Mouse (Mus musculus) lung, postnatal 0 days (tissue): ENCODE results near the gene 4933434E20Rik. TPM values are rescaled to one million over a fixed set of nuclear protein-coding genes. Genes with fewer than 3 reads are reported as not detected.

ENCODE experiments used
- ATAC-seq: fragments of 200-750 bp; cut with Nextera tagmentation; 2 replicates; pipeline ENCODE4 v1.8.0; 2017; ENCODE audit warnings: moderate library complexity
- DNase-seq: peaks from one replicate; pipeline ENCODE4 v3.0.0-alpha.2; 2016; ENCODE audit warnings: low spot score
- H3K27ac ChIP-seq: fragments of 300-500 bp; sonication (generic); 2 replicates; pipeline ENCODE4 v1.5.1; 2014; ENCODE audit warnings: antibody characterized with exemption, mild to moderate bottlenecking, low read length, mixed read lengths
- H3K27me3 ChIP-seq: fragments of 300-500 bp; sonication (generic); replicated peaks from 2 replicates; pipeline ENCODE4 v1.6.1; 2014; ENCODE audit warnings: low read length, mixed read lengths; ENCODE audit not compliant: insufficient read depth
- H3K36me3 ChIP-seq: fragments of 300-500 bp; sonication (generic); 2 replicates; pipeline ENCODE4 v1.6.1; 2014; ENCODE audit warnings: low read length, mixed read lengths; ENCODE audit not compliant: insufficient read depth
- H3K4me1 ChIP-seq: fragments of 300-500 bp; sonication (generic); 2 replicates; pipeline ENCODE4 v1.6.1; 2014; ENCODE audit warnings: antibody characterized with exemption, low read depth, low read length, mixed read lengths; ENCODE audit not compliant: insufficient read depth
- H3K4me2 ChIP-seq: fragments of 300-500 bp; sonication (generic); replicated peaks from 2 replicates; pipeline ENCODE4 v1.6.1; 2014; ENCODE audit warnings: low read depth, mild to moderate bottlenecking, low read length, moderate library complexity, mixed read lengths
- H3K4me3 ChIP-seq: fragments of 300-500 bp; sonication (generic); 2 replicates; pipeline ENCODE4 v1.5.1; 2014; ENCODE audit warnings: low read depth, low read length
- H3K9ac ChIP-seq: fragments of 300-500 bp; sonication (generic); replicated peaks from 2 replicates; pipeline ENCODE4 v1.6.1; 2014; ENCODE audit warnings: low read depth, mild to moderate bottlenecking
- H3K9me3 ChIP-seq: fragments of 300-500 bp; sonication (generic); 2 replicates; pipeline ENCODE4 v1.6.1; 2016; ENCODE audit warnings: low read length, mixed read lengths
- CTCF ChIP-seq: IDR thresholded peaks from 2 replicates; pipeline ENCODE4 v1.5.1; 2016; ENCODE audit warnings: antibody characterized with exemption, mild to moderate bottlenecking
- EP300 ChIP-seq: IDR thresholded peaks from 2 replicates; pipeline ENCODE4 v1.6.1; 2016; ENCODE audit warnings: antibody characterized with exemption, mild to moderate bottlenecking, control low read depth
- WGBS: fragments of 180-500 bp; shearing (Covaris S2); extraction: QIAGEN DNeasy Blood & Tissue Kit; methylation state at CpG from one replicate; pipeline ENCODE4 v1.1.7; 2014; 5-methylcytosine and 5-hydroxymethylcytosine counted together
- polyA plus RNA-seq: library from polyadenylated mRNA; unstranded; fragments of >200 nt; fragmentation: Nextera tagmentation; extraction: Ambion mirVana; gene quantifications from 2 replicates; pipeline ENCODE4 v1.2.1, GENCODE M21; 2015

The 4933434E20Rik gene
- polyA plus RNA-seq, 1 experiment from 2014 or later = 144 TPM

DNA sequence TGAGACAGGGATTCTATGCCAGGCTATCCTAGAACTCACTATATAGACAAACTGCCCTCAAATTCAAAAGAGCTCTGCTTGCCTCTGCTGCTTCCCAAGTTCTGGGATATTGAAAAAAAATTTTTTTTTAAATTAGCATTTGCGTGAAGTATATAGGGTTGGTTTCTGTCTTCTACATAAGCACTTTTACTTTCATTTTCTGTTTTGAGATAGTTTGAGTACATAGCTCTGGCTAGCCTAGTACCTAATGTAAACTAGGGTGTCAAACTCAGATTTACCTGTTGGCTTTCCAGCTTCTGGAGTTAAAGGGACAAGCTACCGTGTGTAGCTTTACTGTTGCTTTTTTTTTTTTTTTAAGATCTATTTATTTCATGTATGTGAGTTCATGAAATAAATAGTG lies 50.2 kb downstream of the 4933434E20Rik start:
- DNase-seq (no peak), ATAC-seq (0 out of 2 replicates have a peak, but pooled peaks have one; percentile 34)
- WGBS = 78% methylated on average over 2 of the region's 2 CpGs
- H3K4me1 ChIP-seq = no peaks in the 10 kb centered on the region
- H3K27me3 ChIP-seq = no peaks in the 10 kb centered on the region
- H3K9me3 ChIP-seq = no peaks in the 10 kb centered on the region
- H3K9ac ChIP-seq = no peak overlapping the region
- peaks cover 14% of the 10 kb centered on the region; the same call in 1 of the 2 replicates for H3K36me3 ChIP-seq
- no peak overlapping the region for H3K27ac ChIP-seq
- no peak overlapping the region for H3K4me3 ChIP-seq
- TF ChIP-seq CTCF (no peak), EP300 (no peak)
- H3K4me2 ChIP-seq = no peak overlapping the region

DNA sequence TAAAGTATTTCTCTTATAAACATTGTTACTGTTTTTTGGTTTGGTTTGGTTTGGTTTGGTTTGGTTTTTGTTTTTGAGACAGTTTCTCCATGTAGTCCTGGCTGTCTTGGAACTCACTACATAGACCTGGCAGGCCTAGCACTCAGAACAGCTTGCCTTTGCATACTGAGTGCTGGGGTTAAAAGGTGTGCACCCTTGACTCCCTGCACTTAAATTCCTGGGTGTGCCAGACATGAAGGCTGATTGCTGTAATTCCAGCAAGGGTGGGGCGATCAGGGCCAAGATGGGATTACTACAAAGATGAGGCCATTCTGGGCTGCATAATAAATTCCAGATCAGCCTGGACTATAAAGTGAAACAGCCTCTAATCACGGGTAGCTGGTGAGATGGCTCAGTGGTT lies 50.8 kb downstream of the 4933434E20Rik start:
- H3K4me2 ChIP-seq = no peak overlapping the region
- DNase-seq (peak; percentile 60), ATAC-seq (peak; percentile 91)
- H3K27ac ChIP-seq = 0 out of 2 replicates have a peak overlapping the region, but pooled peaks have one; percentile 29
- H3K27me3 ChIP-seq = no peaks in the 10 kb centered on the region
- peaks cover 14% of the 10 kb centered on the region; the same call in 1 of the 2 replicates for H3K36me3 ChIP-seq
- H3K9ac ChIP-seq = no peak overlapping the region
- no peak overlapping the region for H3K4me3 ChIP-seq
- no peaks in the 10 kb centered on the region for H3K4me1 ChIP-seq
- WGBS = 75% methylated on average over 2 of the region's 2 CpGs
- H3K9me3 ChIP-seq = no peaks in the 10 kb centered on the region
- no peak for TF ChIP-seq CTCF
- no peak; the same call in 1 of the 2 replicates for TF ChIP-seq EP300

DNA sequence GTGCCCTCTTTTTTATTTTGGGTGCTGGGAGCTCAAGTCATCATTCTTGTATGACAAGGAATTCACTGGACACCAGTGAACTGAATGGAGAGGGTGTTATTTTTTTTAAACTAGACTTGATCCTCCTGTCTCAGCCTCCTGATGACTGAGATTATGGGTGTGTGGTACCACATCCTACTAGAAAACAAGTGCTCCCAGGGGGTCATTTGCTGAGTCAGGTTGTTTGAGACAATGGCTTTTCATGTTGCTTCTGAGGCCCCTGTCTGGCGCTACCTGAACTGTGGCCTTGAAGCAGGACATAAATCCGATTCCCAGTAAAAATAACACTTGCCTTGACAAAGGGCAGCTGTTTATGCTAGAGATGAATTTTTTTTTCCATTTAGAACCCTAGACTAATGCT lies 51.7 kb downstream of the 4933434E20Rik start:
- Histone ChIP-seq H3K36me3 (peaks cover 7% of the 10 kb centered on the region; the same call in 1 of the 2 replicates), H3K27ac (no peak overlapping the region), H3K27me3 (no peaks in the 10 kb centered on the region), H3K4me3 (no peak overlapping the region), H3K9me3 (no peaks in the 10 kb centered on the region), H3K4me2 (no peak overlapping the region), H3K9ac (no peak overlapping the region), H3K4me1 (no peaks in the 10 kb centered on the region)
- TF ChIP-seq EP300 = no peak
- no peak for TF ChIP-seq CTCF
- DNase-seq (no peak), ATAC-seq (no peak)
- 67% methylated on average over 2 of the region's 2 CpGs for WGBS

DNA sequence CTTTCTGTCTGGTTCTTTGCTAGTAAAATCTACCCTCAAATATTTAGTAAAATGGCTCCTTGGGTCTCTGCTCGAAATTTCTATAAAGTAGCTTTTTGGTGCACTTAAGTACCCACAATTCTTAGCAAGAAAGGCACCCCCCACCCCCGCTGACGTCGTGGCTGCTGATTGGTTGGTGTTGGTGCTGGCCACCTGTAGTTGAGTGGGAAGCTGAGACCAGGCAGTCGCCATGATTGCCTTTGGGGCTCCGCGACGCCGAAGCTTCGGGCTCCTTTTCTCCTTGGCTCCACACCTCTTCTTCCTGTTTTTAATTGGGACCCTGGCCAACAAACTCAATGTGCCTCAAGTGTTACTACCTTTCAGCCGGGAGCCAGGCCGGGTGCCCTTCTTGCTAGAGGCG lies 52.5 kb downstream of the 4933434E20Rik start, which contains the start of gene Nup210l:
Gene Nup210l, plus strand, starts transcription at position 195 of the 400 bp plus-strand sequence.
- H3K4me1 ChIP-seq = no peaks in the 10 kb centered on the region
- WGBS = 80% methylated on average over 13 of the region's 13 CpGs

DNA sequence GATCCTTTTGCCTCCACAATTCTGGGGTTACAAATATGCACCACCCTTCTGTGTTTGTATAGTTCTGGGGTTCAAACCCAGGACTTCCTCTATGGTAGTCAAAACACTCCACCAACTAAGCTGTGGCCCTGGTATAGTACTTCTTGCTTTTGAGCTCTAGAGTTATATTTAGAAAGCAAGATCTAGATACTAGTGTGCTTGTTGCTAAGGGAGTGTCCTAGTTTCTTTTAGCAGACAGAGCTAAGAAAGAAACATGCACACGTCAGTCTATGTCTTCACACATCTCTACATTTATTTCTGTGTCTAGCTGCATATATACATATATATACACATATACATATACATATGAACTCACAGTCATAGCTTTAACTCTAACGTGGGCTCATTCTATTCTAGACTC lies 60.3 kb downstream of the 4933434E20Rik start:
- H3K9ac ChIP-seq = no peak overlapping the region
- no peak overlapping the region for H3K4me2 ChIP-seq
- H3K4me3 ChIP-seq = no peak overlapping the region
- DNase-seq (no peak), ATAC-seq (no peak)
- no peaks in the 10 kb centered on the region for H3K36me3 ChIP-seq
- H3K9me3 ChIP-seq = no peaks in the 10 kb centered on the region
- H3K4me1 ChIP-seq = no peaks in the 10 kb centered on the region
- no peaks in the 10 kb centered on the region for H3K27me3 ChIP-seq
- no peak overlapping the region for H3K27ac ChIP-seq
- 77% methylated on average over 2 of the region's 2 CpGs for WGBS
- TF ChIP-seq CTCF (no peak), EP300 (no peak)

More for the DNA sequence above, 52.5 kb downstream of the 4933434E20Rik start, which contains the start of gene Nup210l:
- Histone ChIP-seq H3K27me3 (no peaks in the 10 kb centered on the region), H3K9me3 (no peaks in the 10 kb centered on the region), H3K9ac (no peak within 1 kb of the TSS), H3K27ac (no peak within 1 kb of the TSS), H3K4me3 (no peak within 1 kb of the TSS), H3K4me2 (no peak within 1 kb of the TSS), H3K36me3 (peaks cover 7% of the 10 kb centered on the region; the same call in 1 of the 2 replicates)
- DNase-seq (no peak), ATAC-seq (no peak)
- TF ChIP-seq CTCF = no peak
- TF ChIP-seq EP300 = no peak

DNA sequence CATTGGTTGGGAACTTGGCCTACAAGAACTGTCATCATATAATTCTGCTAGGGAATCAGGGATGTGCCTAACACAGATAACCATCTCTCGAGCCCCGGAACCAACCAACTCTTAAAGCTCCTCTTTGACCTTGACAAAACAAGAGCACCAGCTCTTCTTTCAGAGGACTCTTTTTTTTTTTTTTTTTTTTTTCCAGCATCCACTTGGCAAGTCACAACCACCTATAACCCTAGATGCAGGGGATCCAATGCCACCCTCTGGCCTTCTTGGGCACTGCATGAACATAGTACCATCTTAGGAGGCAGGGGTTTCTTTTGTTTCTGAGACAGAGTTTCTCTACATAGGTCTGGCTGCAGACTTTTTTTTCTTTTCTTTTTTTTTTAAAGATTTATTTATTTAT lies 62.9 kb downstream of the 4933434E20Rik start:
- Histone ChIP-seq H3K36me3 (no peaks in the 10 kb centered on the region), H3K27ac (no peak overlapping the region), H3K9ac (no peak overlapping the region), H3K27me3 (no peaks in the 10 kb centered on the region), H3K4me2 (no peak overlapping the region), H3K4me3 (no peak overlapping the region), H3K9me3 (no peaks in the 10 kb centered on the region), H3K4me1 (no peaks in the 10 kb centered on the region)
- TF ChIP-seq CTCF (peak; percentile 62), EP300 (no peak)
- 82% methylated on average over 2 of the region's 2 CpGs for WGBS
- peak; percentile 29 for DNase-seq
- no peak for ATAC-seq
